ENCODE assay signal across 20 mouse cellular contexts in the genomic region with DNA sequence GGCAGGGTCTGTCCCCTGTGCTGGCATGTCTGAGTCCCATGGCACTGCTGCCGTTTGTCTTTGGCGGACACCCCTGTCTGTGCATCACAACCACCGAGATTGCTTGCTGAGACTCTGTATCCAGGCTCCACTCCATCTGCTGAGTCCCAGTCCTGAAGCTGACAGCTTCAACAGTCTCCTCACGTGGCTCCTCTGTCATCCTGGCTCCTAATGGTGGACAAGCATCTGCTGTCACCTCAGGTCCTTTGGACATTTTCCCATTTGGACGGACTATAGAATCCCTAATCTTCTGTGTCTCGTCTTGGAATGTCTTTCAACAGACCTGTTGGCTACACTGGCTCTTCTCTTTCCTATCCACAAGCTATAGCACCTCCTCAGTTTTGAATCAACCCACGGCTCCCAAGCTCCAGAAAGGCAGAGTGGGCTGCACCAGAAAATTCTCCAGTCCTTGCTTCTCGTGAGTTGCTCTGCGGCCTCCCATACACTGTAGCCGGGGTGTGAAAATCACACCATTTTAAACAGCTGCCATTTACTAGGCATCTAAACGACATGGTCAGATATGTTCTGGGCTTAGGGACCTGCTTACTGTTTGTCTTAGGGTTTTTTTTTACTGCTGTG.
DNase-seq lines count a peak whose midpoint lies in the region; TF ChIP-seq lines count a peak whose summit lies in the region.
"Had no signal": no experiment of that assay in that cellular context is flagged by ENCODE, and none has a peak within 500 bp of the region (broad histone marks: within the 10 kb centered on the region; RNA-seq: fewer than 3 reads in every experiment).

No protein-coding gene starts in this region.

- intact Hi-C loops in left cerebral cortex, adult 2 months (cut with DNase I) = no loop called here

- no peak for DNase-seq in left cerebral cortex, adult 2 months (ENCODE audit: extremely low spot score in 1 of 2, low spot score in 2 of 2)
- DNase-seq in left cerebral cortex, adult 11 months (ENCODE audit: low spot score) = no peak
- DNase-seq in cerebellum, adult 11 months = peak; percentile 46
- DNase-seq in cerebellum, adult 8-10 months = peak; percentile 42
- peak; percentile 33 to 40 for DNase-seq in cerebellum, postnatal 36 days
- no peak for DNase-seq in liver
- no peak for DNase-seq in testis, postnatal 14 days (ENCODE audit: low spot score)
- DNase-seq: adrenal gland, adult 2 months; gastrocnemius, postnatal 14 days; heart, adult 18-20 months; heart, postnatal 10 days; kidney, postnatal 25 days; layer of hippocampus, postnatal 36 days; lung, postnatal 14 days; thymus, postnatal 14 days had no signal

- no peak for TF ChIP-seq CTCF in left cerebral cortex, adult 2 months (IDR thresholded peaks at IDR 0.05)

- H3K4me3 ChIP-seq in left cerebral cortex, adult 2 months = no peak overlapping the region
- H3K4me3 ChIP-seq: heart, embryonic 12.5 days; hindbrain, embryonic 10.5 days; layer of hippocampus, adult 2 months; limb, embryonic 15.5 days; liver, embryonic 15.5 days had no signal

- peak overlapping the region; percentile 36; the same call in 1 of the 2 replicates for H3K27ac ChIP-seq in left cerebral cortex, adult 2 months
- H3K27ac ChIP-seq: hindbrain, embryonic 10.5 days; limb, embryonic 15.5 days; liver, embryonic 15.5 days had no signal

Comparison
In these comparisons a context has a peak if more than half of its experiments do, and no peak if none do; other contexts are left out.
1. DNase-seq: peak in cerebellum, adult 11 months (single experiment), cerebellum, adult 8-10 months (single experiment) and cerebellum, postnatal 36 days (2 of 2); none in left cerebral cortex, adult 2 months (0 of 2), left cerebral cortex, adult 11 months (single experiment), liver (single experiment) and testis, postnatal 14 days (single experiment).